Mouse (Mus musculus) embryonic facial prominence, embryonic 13.5 days (tissue): ENCODE measurements around the gene Gm12216. TPM values are rescaled to one million over a fixed set of nuclear protein-coding genes. Genes with fewer than 3 reads are reported as not detected.
"Not testable (repeated sequence)": the region's sequence is repeated elsewhere in the genome, so short reads cannot be mapped to it uniquely, and the experiment has no call there.

Experiments
- ATAC-seq: fragments of 200-750 bp; cut with Nextera tagmentation; 2 replicates; pipeline ENCODE4 v1.8.0; 2017; ENCODE audit warnings: low read depth; ENCODE audit not compliant: insufficient number of reproducible peaks, insufficient read depth, low FRiP score, low TSS enrichment
- H3K27ac ChIP-seq: fragments of 300-500 bp; sonication (generic); 2 replicates; pipeline ENCODE4 v1.5.1; 2015; ENCODE audit warnings: moderate library complexity, mild to moderate bottlenecking, inconsistent platforms
- H3K27me3 ChIP-seq: fragments of 300-500 bp; sonication (generic); 2 replicates; pipeline ENCODE4 v1.6.1; 2015; ENCODE audit warnings: mild to moderate bottlenecking, inconsistent platforms
- H3K36me3 ChIP-seq: fragments of 300-500 bp; sonication (generic); 2 replicates; pipeline ENCODE4 v1.6.1; 2015; ENCODE audit warnings: mild to moderate bottlenecking, inconsistent platforms
- H3K4me1 ChIP-seq: fragments of 300-500 bp; sonication (generic); 2 replicates; pipeline ENCODE4 v1.6.1; 2015; ENCODE audit warnings: inconsistent platforms
- H3K4me2 ChIP-seq: fragments of 300-500 bp; sonication (generic); 2 replicates; pipeline ENCODE4 v1.6.1; 2015; ENCODE audit warnings: moderate library complexity, mild to moderate bottlenecking, inconsistent platforms
- H3K4me3 ChIP-seq: fragments of 300-500 bp; sonication (generic); 2 replicates; pipeline ENCODE4 v1.5.1; 2015; ENCODE audit warnings: mild to moderate bottlenecking, inconsistent platforms
- H3K9ac ChIP-seq: fragments of 300-500 bp; sonication (generic); 2 replicates; pipeline ENCODE4 v1.6.1; 2015; ENCODE audit warnings: mild to moderate bottlenecking, inconsistent platforms
- H3K9me3 ChIP-seq: fragments of 300-500 bp; sonication (generic); 2 replicates; pipeline ENCODE4 v1.6.1; 2016; ENCODE audit warnings: inconsistent platforms
- whole genome bisulfite sequencing: fragments of 180-500 bp; shearing (Covaris S2); methylation state at CpG from one replicate; pipeline ENCODE4 v1.1.7; 2015; ENCODE audit warnings: mixed read lengths; 5-methylcytosine and 5-hydroxymethylcytosine counted together
- polyA plus RNA-seq: library from polyadenylated mRNA; unstranded; fragments of >200 nt; fragmentation: Nextera tagmentation; extraction: Ambion mirVana; gene quantifications from 2 replicates; pipeline ENCODE4 v1.2.1, GENCODE M21; 2015

Gm12216 gene
- polyA plus RNA-seq = 0.40 TPM in 1 of 2 replicates, not detected in the other

DNA sequence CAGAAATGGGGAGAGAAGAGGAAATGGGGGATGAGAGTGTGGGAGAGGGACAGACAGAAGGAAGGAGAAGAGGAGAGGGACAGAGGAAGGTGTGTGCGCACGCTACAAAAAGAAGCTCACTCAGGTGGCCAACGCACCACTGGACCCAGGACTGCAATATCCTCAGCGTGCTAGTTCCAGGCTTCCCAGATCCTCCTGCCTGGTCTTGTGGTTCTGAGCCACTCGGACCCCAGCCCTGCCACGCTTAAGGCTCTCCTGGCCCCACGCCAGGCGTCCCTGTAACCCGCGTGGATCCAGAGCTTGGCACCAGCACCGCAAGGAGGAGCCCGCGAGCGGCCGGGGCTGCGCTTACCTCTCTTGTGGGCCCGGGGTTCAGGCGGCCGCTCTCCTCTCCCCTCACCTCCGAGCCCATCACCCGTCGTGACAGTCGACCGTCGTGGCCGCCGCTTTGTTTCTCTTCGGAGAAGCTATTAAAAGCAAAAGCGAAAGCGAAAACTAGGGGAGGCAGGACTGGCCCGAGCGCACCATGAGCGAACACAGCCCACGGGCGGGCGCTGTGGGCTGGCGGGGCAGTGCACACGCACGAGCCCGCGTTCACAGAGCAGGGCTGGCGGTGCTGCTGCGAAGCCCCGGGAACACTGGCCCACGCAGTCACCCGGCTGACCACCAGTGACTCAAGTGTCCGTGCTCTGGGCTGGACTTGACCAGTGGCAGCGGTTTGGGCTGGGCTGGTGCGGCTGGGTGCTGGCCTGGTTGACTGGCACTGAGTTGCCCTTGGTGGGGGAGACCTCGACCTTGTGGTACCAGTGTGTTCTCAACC lies at the start of gene Gm12216:
Gene Gm12216, minus strand, starts transcription at position 496 of the 820 bp plus-strand sequence.
- H3K9me3 ChIP-seq, H3K36me3 ChIP-seq, H3K27me3 ChIP-seq, H3K27ac ChIP-seq, H3K4me1 ChIP-seq: not testable (repeated sequence)
- 10% methylated on average over 45 of the region's 50 CpGs for WGBS
- peak within 1 kb of the TSS; percentile 72 for H3K4me2 ChIP-seq
- peak; percentile 48; the same call in 1 of the 2 replicates for ATAC-seq
- H3K4me3 ChIP-seq = peak within 1 kb of the TSS; percentile 53
- peak within 1 kb of the TSS; percentile 76 for H3K9ac ChIP-seq

DNA sequence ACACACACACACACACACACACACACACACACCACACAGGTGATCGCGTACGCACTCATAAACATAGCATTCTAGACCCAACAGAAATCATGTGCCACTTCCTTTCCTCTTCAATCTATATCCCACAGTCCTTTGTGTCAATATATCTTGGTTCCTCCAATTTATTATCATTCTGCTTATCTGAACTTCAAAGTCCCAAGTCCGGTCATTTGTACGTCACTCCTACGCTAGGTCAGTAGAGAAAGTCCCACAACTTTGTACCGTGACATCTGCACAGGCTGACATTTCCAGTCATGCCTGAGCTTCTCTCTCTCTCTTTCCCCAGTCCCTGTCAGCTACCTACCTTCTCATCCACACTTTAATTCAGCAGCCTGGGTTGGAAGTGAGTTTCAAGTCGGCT lies 49.6 kb upstream of the Gm12216 start:
- Histone ChIP-seq H3K4me1 (no peaks in the 10 kb centered on the region), H3K27me3 (no peaks in the 10 kb centered on the region), H3K27ac (no peak overlapping the region), H3K9me3 (no peaks in the 10 kb centered on the region), H3K4me2 (no peak overlapping the region), H3K36me3 (no peaks in the 10 kb centered on the region), H3K4me3 (no peak overlapping the region), H3K9ac (no peak overlapping the region)
- WGBS = 94% methylated on average over 8 of the region's 8 CpGs
- no peak for ATAC-seq

DNA sequence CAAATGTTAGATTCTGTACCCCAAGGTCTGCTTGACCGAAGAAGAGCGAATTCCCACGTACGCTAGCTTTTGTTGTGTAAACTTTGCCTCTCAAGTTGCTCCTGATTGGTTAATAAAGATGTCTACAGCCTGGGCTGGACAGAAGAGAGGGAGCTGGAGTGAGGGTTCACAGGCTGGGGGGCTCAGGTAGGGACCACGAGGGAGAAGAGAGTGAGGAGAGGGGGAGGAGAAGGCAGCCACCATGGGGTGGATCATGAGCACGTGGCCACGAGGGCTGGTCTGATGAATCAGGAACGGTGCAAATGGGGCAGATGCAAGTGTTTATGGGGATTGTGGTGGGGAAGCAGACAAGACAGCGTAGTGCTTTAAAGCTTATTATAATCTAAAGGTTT lies 45.5 kb upstream of the Gm12216 start:
- Histone ChIP-seq H3K9me3 (no peaks in the 10 kb centered on the region), H3K36me3 (no peaks in the 10 kb centered on the region), H3K27ac (no peak overlapping the region), H3K4me1 (no peaks in the 10 kb centered on the region), H3K9ac (no peak overlapping the region), H3K27me3 (no peaks in the 10 kb centered on the region), H3K4me3 (no peak overlapping the region), H3K4me2 (no peak overlapping the region)
- no peak for ATAC-seq
- WGBS = 73% methylated on average over 9 of the region's 9 CpGs

DNA sequence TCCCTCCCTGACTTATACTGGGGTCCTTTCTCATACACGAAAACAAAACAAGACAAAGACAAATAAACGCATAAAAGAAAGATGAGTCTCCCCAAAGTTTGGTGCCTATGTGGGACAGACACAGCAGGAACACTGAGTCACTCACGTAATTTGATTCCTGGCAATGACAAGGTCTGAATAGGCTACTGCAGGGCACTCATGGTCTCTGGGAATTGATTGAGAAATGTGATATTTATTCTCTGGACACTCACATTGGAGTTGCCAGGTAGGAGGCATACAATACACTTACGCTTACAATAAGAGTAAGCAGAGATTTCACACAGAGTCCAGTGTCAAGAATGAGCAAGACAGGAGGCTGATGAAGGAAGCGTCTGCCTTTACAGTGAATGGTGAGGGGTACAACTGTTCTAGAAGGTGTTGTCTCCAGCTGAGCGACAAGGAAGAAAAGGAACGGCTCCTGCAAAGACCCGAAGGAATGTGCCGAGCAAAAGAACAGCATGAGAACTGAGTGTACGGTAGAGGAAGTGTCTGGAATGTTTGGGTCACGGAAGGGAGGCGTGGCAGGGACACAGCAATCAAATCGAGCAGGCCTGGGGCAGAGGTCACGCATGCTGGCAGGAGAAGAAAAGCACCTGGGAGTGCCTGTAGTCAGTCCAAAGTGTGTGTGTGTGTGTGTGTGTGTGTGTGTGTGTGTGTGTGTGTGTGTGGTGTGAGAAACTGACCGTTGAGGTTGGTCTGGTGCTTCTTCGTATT lies 44.9 kb upstream of the Gm12216 start:
- H3K4me2 ChIP-seq = no peak overlapping the region
- no peak overlapping the region for H3K4me3 ChIP-seq
- no peaks in the 10 kb centered on the region for H3K4me1 ChIP-seq
- H3K36me3 ChIP-seq = no peaks in the 10 kb centered on the region
- no peak for ATAC-seq
- H3K27me3 ChIP-seq = no peaks in the 10 kb centered on the region
- H3K27ac ChIP-seq = no peak overlapping the region
- no peaks in the 10 kb centered on the region for H3K9me3 ChIP-seq
- H3K9ac ChIP-seq = no peak overlapping the region
- 37% methylated on average over 16 of the region's 16 CpGs for WGBS

DNA sequence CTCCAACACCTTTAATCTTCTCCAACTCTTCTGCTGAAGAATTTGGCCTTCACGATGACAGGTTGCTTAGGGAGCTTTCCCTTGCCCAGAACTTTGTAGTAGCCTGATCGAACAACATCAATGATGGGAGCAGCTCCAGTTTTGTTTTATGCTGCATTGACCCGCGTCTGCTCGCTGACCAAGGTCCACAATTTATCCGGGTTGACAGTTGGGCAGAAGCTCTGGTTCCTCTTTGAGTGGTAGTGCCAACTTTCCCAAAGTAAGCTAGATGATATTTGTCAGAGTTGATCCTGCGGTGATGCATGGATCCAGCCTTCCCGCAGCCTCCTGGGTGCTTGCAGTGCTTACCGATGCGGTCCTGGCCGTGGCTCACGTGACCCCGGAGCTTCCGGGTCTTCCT lies 43.7 kb upstream of the Gm12216 start:
- Histone ChIP-seq H3K27ac (no peak overlapping the region), H3K4me2 (no peak overlapping the region), H3K9me3 (no peaks in the 10 kb centered on the region), H3K27me3 (no peaks in the 10 kb centered on the region), H3K36me3 (no peaks in the 10 kb centered on the region), H3K4me3 (no peak overlapping the region), H3K4me1 (no peaks in the 10 kb centered on the region), H3K9ac (no peak overlapping the region)
- WGBS = 94% methylated on average over 14 of the region's 14 CpGs
- no peak for ATAC-seq

DNA sequence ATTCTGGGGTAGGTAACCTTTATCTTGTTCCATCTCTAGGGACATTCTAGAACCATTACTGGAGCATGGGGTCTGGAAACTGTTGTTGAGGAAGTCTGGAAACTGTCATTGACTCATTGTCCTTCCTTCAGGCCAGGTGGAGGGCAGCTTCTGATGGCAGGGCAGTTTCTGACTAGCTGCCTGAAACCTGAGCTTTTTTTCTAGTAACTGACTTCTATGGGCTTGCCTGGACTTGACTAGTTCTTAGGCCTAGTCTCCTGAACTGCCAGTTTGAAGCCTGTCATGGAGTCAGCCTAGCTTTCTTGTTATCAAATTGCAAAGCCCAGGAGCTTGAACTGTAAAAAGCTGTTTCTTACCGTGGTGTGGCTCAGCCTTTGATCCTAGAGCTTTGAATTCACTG lies 41.9 kb upstream of the Gm12216 start:
- Histone ChIP-seq H3K4me3 (no peak overlapping the region), H3K27ac (no peak overlapping the region), H3K36me3 (no peaks in the 10 kb centered on the region), H3K4me2 (no peak overlapping the region), H3K9me3 (no peaks in the 10 kb centered on the region), H3K4me1 (no peaks in the 10 kb centered on the region), H3K9ac (no peak overlapping the region), H3K27me3 (no peaks in the 10 kb centered on the region)
- WGBS = 43% methylated on average over 1 of the region's 1 CpGs
- ATAC-seq = no peak

DNA sequence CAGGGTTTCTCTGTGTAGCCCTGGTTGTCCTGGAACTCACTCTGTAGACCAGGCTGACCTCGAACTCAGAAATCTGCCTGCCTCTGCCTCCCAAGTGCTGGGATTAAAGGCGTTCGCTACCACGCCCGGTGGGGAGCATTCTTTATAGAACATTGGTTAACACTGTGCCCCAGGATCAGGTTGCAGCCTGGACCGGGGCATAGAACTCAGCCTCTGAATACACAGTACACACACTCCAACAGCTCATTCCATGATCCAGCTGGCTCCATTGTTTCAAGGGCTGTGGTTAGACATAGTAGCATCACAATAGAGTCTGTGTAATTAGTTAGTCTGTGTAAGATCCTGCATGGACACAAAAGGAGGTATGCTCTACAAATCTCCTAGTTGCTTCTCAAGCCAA lies 40.9 kb upstream of the Gm12216 start:
- no peak for ATAC-seq
- H3K4me2 ChIP-seq = no peak overlapping the region
- H3K36me3 ChIP-seq = no peaks in the 10 kb centered on the region
- H3K9ac ChIP-seq = no peak overlapping the region
- no peak overlapping the region for H3K27ac ChIP-seq
- H3K27me3 ChIP-seq = no peaks in the 10 kb centered on the region
- no peaks in the 10 kb centered on the region for H3K9me3 ChIP-seq
- WGBS = 86% methylated on average over 6 of the region's 6 CpGs
- no peaks in the 10 kb centered on the region for H3K4me1 ChIP-seq
- H3K4me3 ChIP-seq = no peak overlapping the region

DNA sequence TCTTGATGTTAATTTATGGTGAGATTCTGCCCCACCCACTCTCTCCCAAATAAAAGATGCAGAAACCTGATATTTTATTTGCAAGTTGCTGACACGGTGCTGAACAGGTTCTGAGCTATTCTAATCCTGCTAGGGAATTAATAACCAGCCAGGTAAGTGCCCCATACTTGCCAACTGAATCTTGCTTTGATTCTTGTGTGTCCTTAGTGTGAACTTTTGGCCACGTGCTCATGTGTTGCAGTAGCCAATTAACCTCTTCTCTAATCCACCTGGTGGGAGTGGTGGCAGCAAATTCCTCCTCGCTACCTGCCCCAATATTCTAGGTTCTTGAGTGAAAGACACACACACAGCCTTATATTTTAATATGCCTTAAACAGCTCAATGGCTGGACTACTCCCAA lies 39.9 kb upstream of the Gm12216 start:
- Histone ChIP-seq H3K27me3 (no peaks in the 10 kb centered on the region), H3K36me3 (no peaks in the 10 kb centered on the region), H3K9me3 (no peaks in the 10 kb centered on the region), H3K4me3 (no peak overlapping the region), H3K27ac (no peak overlapping the region), H3K9ac (no peak overlapping the region), H3K4me2 (no peak overlapping the region), H3K4me1 (no peaks in the 10 kb centered on the region)
- ATAC-seq = no peak
- 53% methylated on average over 3 of the region's 3 CpGs for WGBS

DNA sequence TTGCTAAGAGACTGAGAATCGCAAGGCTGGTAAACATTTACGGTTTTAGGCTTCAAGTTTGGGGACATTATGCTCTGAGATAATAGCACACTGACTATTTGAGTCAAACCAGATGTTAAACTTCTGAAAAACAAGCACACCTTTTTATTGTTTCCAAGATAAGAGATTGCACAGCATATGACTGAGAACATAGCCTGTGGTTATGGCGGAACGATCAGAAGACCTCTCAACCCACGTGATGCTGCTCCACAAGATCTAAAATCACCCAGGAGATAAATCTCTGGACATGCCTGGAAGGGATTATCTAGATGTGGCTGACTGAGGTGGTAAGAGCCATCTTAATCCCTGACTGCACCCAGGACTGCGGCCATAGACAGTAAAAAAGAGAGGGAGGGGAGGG lies 37.9 kb upstream of the Gm12216 start:
- no peaks in the 10 kb centered on the region for H3K4me1 ChIP-seq
- H3K4me2 ChIP-seq = no peak overlapping the region
- H3K36me3 ChIP-seq = no peaks in the 10 kb centered on the region
- H3K27ac ChIP-seq = no peak overlapping the region; the same call in 1 of the 2 replicates
- H3K27me3 ChIP-seq = no peaks in the 10 kb centered on the region
- H3K9ac ChIP-seq = no peak overlapping the region
- H3K9me3 ChIP-seq = no peaks in the 10 kb centered on the region
- ATAC-seq = no peak
- H3K4me3 ChIP-seq = no peak overlapping the region
- 54% methylated on average over 6 of the region's 6 CpGs for WGBS

DNA sequence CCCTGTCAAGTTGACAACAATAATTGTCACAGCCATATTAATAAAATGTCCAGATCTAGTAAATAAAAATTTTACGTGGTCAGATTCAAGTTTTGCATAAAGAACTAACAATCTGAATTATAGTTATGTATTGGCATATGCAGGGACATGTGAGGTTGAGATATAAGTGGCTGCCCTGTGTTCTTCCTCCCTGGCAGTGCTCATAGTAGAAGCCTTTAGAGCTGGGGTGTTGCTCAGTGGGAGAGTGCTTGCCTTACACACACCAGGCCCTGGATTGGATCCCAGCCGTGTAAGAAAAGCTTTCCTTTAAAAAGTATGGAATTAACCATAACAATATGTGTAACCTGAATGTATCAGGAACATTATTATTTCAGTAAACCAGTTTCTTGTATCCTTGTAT lies 34.4 kb upstream of the Gm12216 start:
- peaks cover 20% of the 10 kb centered on the region for H3K4me1 ChIP-seq
- WGBS = 51% methylated on average over 2 of the region's 2 CpGs
- H3K4me3 ChIP-seq = no peak overlapping the region
- no peak overlapping the region for H3K4me2 ChIP-seq
- no peaks in the 10 kb centered on the region for H3K36me3 ChIP-seq
- H3K9ac ChIP-seq = no peak overlapping the region
- no peak for ATAC-seq
- H3K9me3 ChIP-seq = no peaks in the 10 kb centered on the region
- H3K27me3 ChIP-seq = no peaks in the 10 kb centered on the region
- H3K27ac ChIP-seq = no peak overlapping the region

DNA sequence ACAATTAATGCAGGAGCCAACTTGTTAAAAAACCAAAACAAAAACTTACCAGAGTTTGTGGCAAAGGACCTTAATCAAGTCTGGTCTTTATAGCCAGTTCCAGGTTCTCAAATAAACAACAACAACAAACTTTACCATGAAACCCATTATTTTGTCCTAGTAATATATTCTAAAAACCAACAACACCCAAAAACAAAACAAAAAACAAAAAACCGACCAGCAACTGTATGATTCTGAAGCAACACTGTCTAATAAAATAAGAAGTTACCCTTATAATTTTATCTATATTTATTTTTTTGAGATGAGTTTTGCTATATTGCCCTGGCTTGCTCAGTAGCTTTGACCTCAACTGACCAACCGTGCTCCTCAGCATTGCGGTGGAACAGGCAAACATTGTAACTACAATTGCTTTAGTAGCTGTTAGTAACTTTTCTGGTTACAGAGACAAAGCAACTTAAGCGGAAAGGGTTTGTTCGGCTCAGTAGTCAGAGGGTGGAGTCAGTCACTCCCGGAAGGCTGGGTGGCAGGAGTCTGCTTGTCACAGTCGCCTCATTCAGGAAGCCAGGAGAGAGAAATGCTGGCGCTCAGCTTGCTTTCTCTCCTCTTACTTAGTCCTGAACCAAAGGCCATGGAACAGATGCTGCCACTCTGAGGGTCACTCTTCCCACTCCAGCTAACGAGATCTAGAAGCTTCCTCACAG lies 33.8 kb upstream of the Gm12216 start:
- Histone ChIP-seq H3K9me3 (no peaks in the 10 kb centered on the region), H3K9ac (no peak overlapping the region), H3K4me3 (no peak overlapping the region), H3K27me3 (no peaks in the 10 kb centered on the region), H3K36me3 (no peaks in the 10 kb centered on the region), H3K27ac (no peak overlapping the region), H3K4me1 (peaks cover 24% of the 10 kb centered on the region), H3K4me2 (no peak overlapping the region)
- 42% methylated on average over 9 of the region's 9 CpGs for WGBS
- no peak for ATAC-seq
